Mouse (Mus musculus): ENCODE data around the gene Adgrl3.
A peak's percentile ranks its signal among the peaks of the same experiment; 100 is the strongest.

Adgrl3 gene

GRCm38 (mm10) chr5:81269689-81270088, 249.8 kb downstream of the Adgrl3 start:
- DNase-seq = no peak

- no peak for DNase-seq
These were observed 255.6 kb downstream of the Adgrl3 start for GRCm38 (mm10) chr5:81275346-81276047.

- DNase-seq = no peak
These were observed 259.3 kb downstream of the Adgrl3 start for GRCm38 (mm10) chr5:81279246-81279645.

DNA sequence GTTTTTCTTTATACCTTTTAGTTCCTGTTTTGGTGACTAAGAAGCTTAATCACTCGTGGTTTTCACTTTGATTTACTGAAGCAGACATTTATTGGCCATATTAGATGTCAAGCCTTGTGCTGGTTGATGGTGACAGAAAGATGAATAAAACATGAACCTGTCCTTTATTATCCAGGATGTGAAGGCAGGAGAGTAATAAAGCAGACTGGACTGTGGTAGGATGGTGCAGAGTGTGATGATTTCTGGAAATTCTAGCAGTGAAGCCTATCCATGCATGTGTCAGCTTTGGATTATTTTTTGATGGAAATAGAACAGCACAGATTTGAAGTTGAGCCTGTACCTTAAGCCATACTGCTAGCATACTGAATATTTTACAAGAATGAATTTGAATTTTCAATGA, 265.7 kb downstream of the Adgrl3 start:
- no peak for DNase-seq

DNA sequence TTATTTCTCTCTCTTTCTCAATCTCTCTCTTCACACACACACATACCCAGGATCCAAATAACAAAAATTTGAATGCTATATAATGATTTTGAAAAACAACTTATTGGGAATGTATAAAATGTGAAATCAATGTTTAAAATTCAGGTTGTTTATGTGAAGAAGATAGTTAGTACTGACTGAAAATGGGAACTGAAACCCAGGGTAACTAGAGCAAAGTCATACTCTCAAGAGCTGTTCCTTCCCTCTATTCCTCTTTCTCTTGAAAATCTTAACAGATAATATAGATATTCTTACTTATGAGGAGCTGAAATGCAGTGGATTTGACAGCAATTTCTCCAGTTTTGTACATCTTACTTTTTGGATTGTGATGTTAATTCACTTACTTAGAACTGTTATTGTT, 281.9 kb downstream of the Adgrl3 start:
- no peak for DNase-seq

- DNase-seq = no peak
These were observed 297.6 kb downstream of the Adgrl3 start for GRCm38 (mm10) chr5:81317406-81318112.

GRCm38 (mm10) chr5:81321276-81321934, 301.5 kb downstream of the Adgrl3 start:
- DNase-seq = no peak

- DNase-seq = peak; percentile 74
These were observed 302.1 kb downstream of the Adgrl3 start for GRCm38 (mm10) chr5:81322064-81322463.

DNA sequence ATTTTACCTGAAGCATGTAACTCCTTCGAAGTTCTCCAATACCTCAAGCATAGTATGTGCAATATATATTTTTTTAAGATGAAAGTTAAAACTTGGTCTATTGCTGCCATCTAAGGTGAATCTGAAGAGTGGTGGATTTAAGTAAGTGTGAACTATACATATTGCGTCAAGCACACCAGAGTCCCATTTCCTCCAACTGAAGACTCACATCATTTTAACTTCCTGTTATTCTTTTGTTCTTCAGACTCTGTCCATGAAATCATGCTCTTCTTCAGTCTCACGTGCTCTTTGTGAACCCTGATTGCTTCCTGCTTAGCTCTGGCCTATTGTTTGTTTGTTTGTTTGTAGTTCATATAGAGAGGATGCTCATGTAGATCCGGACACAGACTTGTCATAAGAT, 307.0 kb downstream of the Adgrl3 start:
- DNase-seq = no peak

GRCm38 (mm10) chr5:81327392-81327791, 307.5 kb downstream of the Adgrl3 start:
- DNase-seq = no peak

GRCm38 (mm10) chr5:81329571-81329971, 309.6 kb downstream of the Adgrl3 start:
- no peak for DNase-seq

- no peak for DNase-seq
These were observed 324.4 kb downstream of the Adgrl3 start for GRCm38 (mm10) chr5:81344330-81344729.

- DNase-seq = no peak
These were observed 325.1 kb downstream of the Adgrl3 start for GRCm38 (mm10) chr5:81345096-81345435.

GRCm38 (mm10) chr5:81345436-81346131, 325.6 kb downstream of the Adgrl3 start:
- DNase-seq = no peak

GRCm38 (mm10) chr5:81347571-81347970, 327.6 kb downstream of the Adgrl3 start:
- no peak for DNase-seq

DNA sequence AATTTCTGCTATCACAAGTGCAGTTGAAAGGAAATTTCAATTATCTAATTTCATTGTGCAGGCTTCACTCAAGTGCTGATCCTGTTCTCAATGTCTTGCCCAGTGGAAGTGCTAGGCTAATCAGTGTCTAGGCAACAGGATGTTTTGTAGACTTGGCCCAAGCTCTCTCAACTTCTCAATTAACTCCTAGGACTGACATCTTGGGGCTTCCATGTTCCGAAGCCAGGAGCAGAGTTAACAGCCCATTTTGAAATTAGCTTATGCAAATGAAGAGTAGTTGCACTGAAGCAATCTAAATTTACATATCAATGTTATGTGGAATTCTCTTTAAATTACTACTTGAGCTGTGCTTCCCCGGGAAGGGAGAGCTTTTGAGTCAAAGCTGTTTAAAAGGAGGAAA, 339.6 kb downstream of the Adgrl3 start:
- peak; percentile 38 for DNase-seq

- DNase-seq = peak; percentile 22
These were observed 344.3 kb downstream of the Adgrl3 start for GRCm38 (mm10) chr5:81364198-81364643.

- DNase-seq = no peak
These were observed 345.3 kb downstream of the Adgrl3 start for GRCm38 (mm10) chr5:81365250-81365649.

DNA sequence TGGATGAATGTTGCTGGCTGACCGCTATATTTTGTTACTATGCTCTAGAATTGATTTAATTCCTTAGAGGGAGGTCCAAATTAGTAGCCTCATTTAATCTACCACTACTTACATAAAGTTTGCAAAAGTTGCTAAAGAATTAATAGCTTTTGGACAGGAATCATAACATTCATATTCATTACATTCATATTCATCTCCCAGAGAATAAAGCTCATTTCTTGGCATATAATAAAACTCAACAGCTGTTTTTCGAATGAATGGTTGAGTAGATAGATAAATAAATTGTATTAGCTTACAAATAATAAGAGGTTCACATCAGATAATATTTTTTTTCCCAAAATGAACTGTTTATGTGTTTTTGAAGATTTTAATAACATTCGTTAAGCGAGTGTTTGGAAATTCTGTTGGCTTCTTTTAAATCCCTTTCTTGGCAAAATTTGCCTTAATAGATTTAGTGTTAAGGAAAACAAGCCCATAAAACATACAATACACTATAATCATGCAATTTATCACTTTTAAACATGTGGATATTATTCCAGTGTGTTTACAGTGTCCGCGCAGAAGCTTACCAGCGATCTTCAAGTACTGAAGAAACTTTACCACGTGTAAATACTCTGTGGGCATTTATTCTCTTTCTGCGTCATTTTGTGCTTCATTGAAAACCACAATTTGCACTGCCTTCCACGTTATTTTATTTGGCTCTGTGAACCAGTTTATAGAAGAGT, 350.4 kb downstream of the Adgrl3 start:
- DNase-seq = no peak

- no peak for DNase-seq
These were observed 356.1 kb downstream of the Adgrl3 start for GRCm38 (mm10) chr5:81375992-81376391.

DNA sequence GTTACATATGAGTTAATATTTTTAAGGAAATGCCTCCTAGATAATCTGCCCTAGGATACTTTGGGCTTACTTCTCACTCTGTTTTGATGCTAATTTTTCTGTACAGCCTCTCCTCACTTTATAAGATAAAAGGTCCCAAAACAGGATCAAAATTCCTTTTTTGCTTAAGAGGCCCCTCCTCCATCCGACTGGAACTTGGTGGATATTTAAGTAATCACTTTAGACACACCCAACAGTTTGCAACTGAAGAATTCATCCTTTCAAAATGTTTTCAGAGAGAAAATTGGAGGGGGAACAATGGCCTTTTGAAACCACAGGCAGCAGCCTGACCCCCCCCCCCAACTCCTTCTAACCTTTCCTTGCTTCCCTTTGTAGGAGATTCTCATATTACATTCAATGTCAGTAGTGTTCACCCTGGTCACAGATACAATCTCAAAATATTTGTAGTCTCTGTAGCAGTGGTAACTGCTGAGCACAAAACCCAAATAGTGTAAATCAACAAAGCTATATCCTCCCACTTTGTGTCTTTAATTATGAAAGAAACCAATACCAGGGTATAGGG, 385.7 kb downstream of the Adgrl3 start:
- DNase-seq = no peak

DNA sequence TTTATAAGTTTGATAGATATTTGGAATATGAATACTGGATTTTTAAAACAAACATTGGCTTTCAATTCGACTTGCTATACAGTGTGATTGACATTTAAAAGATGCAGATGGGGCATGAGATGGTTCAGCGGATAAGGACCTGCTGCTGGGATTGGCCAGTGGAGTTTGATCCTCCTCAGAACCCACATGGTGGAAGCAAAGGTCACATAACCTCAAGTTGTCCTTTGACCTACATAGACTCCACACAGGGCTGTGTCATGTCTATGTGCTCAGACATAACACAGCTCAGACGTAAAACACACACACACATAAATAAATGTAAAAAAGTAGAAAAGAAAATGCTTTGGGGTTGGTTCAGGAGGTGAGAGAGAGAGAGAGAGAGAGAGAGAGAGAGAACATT, 397.4 kb downstream of the Adgrl3 start:
- DNase-seq = no peak
